Mouse (Mus musculus) embryonic facial prominence, embryonic 11.5 days (tissue): ENCODE data around the gene Wfs1. TPM values are rescaled to one million over a fixed set of nuclear protein-coding genes. Genes with fewer than 3 reads are reported as not detected.

Experiments
- ATAC-seq: fragments of 200-750 bp; cut with Nextera tagmentation; replicated peaks from 2 replicates; pipeline ENCODE4 v1.8.0; 2017; ENCODE audit warnings: low read depth; ENCODE audit not compliant: insufficient number of reproducible peaks, low FRiP score, low TSS enrichment
- DNase-seq: peaks from one replicate; pipeline ENCODE4 v3.0.0-alpha.2; 2015; ENCODE audit warnings: low spot score
- H3K27ac ChIP-seq: fragments of 300-500 bp; sonication (generic); replicated peaks from 2 replicates; pipeline ENCODE4 v1.5.1; 2014; ENCODE audit warnings: mild to moderate bottlenecking, low read depth, low read length, control low read depth
- H3K27me3 ChIP-seq: fragments of 300-500 bp; sonication (generic); 2 replicates; pipeline ENCODE4 v1.6.1; 2014; ENCODE audit warnings: mild to moderate bottlenecking, low read length, moderate library complexity, mixed read lengths; ENCODE audit not compliant: control insufficient read depth, insufficient read depth
- H3K36me3 ChIP-seq: fragments of 300-500 bp; sonication (generic); replicated peaks from 2 replicates; pipeline ENCODE4 v1.6.1; 2014; ENCODE audit warnings: low read depth, mild to moderate bottlenecking, low read length, moderate library complexity, mixed read lengths; ENCODE audit not compliant: control insufficient read depth, insufficient read depth
- H3K4me1 ChIP-seq: fragments of 300-500 bp; sonication (generic); 2 replicates; pipeline ENCODE4 v1.6.1; 2014; ENCODE audit warnings: low read length, mixed read lengths; ENCODE audit not compliant: control insufficient read depth, insufficient read depth
- H3K4me2 ChIP-seq: fragments of 300-500 bp; sonication (generic); 2 replicates; pipeline ENCODE4 v1.6.1; 2014; ENCODE audit warnings: low read depth, mild to moderate bottlenecking, control low read depth, low read length, moderate library complexity
- H3K4me3 ChIP-seq: fragments of 300-500 bp; sonication (generic); 2 replicates; pipeline ENCODE4 v1.5.1; 2014; ENCODE audit warnings: low read depth, low read length, control low read depth
- H3K9ac ChIP-seq: fragments of 300-500 bp; sonication (generic); replicated peaks from 2 replicates; pipeline ENCODE4 v1.6.1; 2014; ENCODE audit warnings: mild to moderate bottlenecking, control low read depth, low read length
- H3K9me3 ChIP-seq: fragments of 300-500 bp; sonication (generic); replicated peaks from 2 replicates; pipeline ENCODE4 v1.6.1; 2016; ENCODE audit warnings: mild to moderate bottlenecking, low read length, inconsistent platforms, mixed read lengths; ENCODE audit not compliant: control insufficient read depth
- WGBS: fragments of 180-500 bp; shearing (Covaris S2); extraction: QIAGEN DNeasy Blood & Tissue Kit; methylation state at CpG from one replicate; pipeline ENCODE4 v1.1.7; 2014; 5-methylcytosine and 5-hydroxymethylcytosine counted together
- polyA plus RNA-seq: library from polyadenylated mRNA; unstranded; fragments of >200 nt; fragmentation: Nextera tagmentation; extraction: Ambion mirVana; gene quantifications from 2 replicates; pipeline ENCODE4 v1.2.1, GENCODE M21; 2014

The Wfs1 gene
- polyA plus RNA-seq, 1 experiment from 2014 or later, result 5.9 TPM

- H3K9ac ChIP-seq, result no peak overlapping the region
- DNase-seq, result no peak
- H3K4me1 ChIP-seq, result no peaks in the 10 kb centered on the region; the same call in 1 of the 2 replicates
- no peaks in the 10 kb centered on the region for H3K9me3 ChIP-seq
- no peak overlapping the region for H3K4me2 ChIP-seq
- no peak overlapping the region for H3K27ac ChIP-seq
- ATAC-seq, result no peak
- no peaks in the 10 kb centered on the region for H3K27me3 ChIP-seq
- H3K4me3 ChIP-seq, result no peak overlapping the region
- 53% methylated on average over 11 of the region's 11 CpGs for WGBS
- no peaks in the 10 kb centered on the region for H3K36me3 ChIP-seq
Observed at GRCm38 (mm10) chr5:36923826-36924700, 64.9 kb downstream of the Wfs1 start.

- H3K27ac ChIP-seq, result no peak overlapping the region
- no peaks in the 10 kb centered on the region; the same call in 1 of the 2 replicates for H3K4me1 ChIP-seq
- H3K9ac ChIP-seq, result no peak overlapping the region
- DNase-seq (no peak), ATAC-seq (no peak)
- no peaks in the 10 kb centered on the region for H3K27me3 ChIP-seq
- no peak overlapping the region for H3K4me2 ChIP-seq
- H3K36me3 ChIP-seq, result no peaks in the 10 kb centered on the region
- no peak overlapping the region for H3K4me3 ChIP-seq
- no peaks in the 10 kb centered on the region for H3K9me3 ChIP-seq
- WGBS, result 80% methylated on average over 10 of the region's 10 CpGs
Observed at GRCm38 (mm10) chr5:36922811-36923210, 66.2 kb downstream of the Wfs1 start.

- WGBS, result 87% methylated on average over 1 of the region's 1 CpGs
- no peak overlapping the region for H3K4me3 ChIP-seq
- no peaks in the 10 kb centered on the region for H3K27me3 ChIP-seq
- DNase-seq, result no peak
- no peak overlapping the region for H3K27ac ChIP-seq
- no peak overlapping the region for H3K9ac ChIP-seq
- H3K4me1 ChIP-seq, result no peaks in the 10 kb centered on the region; the same call in 1 of the 2 replicates
- H3K9me3 ChIP-seq, result no peaks in the 10 kb centered on the region
- ATAC-seq, result no peak
- H3K4me2 ChIP-seq, result no peak overlapping the region
- no peaks in the 10 kb centered on the region for H3K36me3 ChIP-seq
Observed at GRCm38 (mm10) chr5:36921871-36922270, 67.1 kb downstream of the Wfs1 start.

GRCm38 (mm10) chr5:36920072-36920471 is 68.9 kb downstream of the Wfs1 start:
- H3K4me2 ChIP-seq, result no peak overlapping the region
- H3K9me3 ChIP-seq, result no peaks in the 10 kb centered on the region
- H3K9ac ChIP-seq, result no peak overlapping the region
- 43% methylated on average over 1 of the region's 1 CpGs for WGBS
- H3K36me3 ChIP-seq, result no peaks in the 10 kb centered on the region
- ATAC-seq (no peak), DNase-seq (peak; percentile 63)
- no peak overlapping the region for H3K4me3 ChIP-seq
- H3K27me3 ChIP-seq, result no peaks in the 10 kb centered on the region
- H3K4me1 ChIP-seq, result no peaks in the 10 kb centered on the region; the same call in 1 of the 2 replicates
- H3K27ac ChIP-seq, result no peak overlapping the region

GRCm38 (mm10) chr5:36918016-36918415 is 71.0 kb downstream of the Wfs1 start:
- no peaks in the 10 kb centered on the region for H3K27me3 ChIP-seq
- H3K9me3 ChIP-seq, result no peaks in the 10 kb centered on the region; the same call in 1 of the 2 replicates
- no peaks in the 10 kb centered on the region; the same call in 1 of the 2 replicates for H3K4me1 ChIP-seq
- no peak overlapping the region for H3K4me3 ChIP-seq
- WGBS, result 83% methylated on average over 7 of the region's 7 CpGs
- no peak overlapping the region for H3K27ac ChIP-seq
- H3K9ac ChIP-seq, result no peak overlapping the region
- no peaks in the 10 kb centered on the region for H3K36me3 ChIP-seq
- ATAC-seq, result no peak
- no peak for DNase-seq
- no peak overlapping the region for H3K4me2 ChIP-seq

- H3K9ac ChIP-seq, result no peak overlapping the region
- no peak overlapping the region for H3K27ac ChIP-seq
- 72% methylated on average over 4 of the region's 4 CpGs for WGBS
Observed at GRCm38 (mm10) chr5:36917245-36917644, 71.8 kb downstream of the Wfs1 start.

GRCm38 (mm10) chr5:36916581-36916980 is 72.4 kb downstream of the Wfs1 start:
- ATAC-seq (no peak), DNase-seq (no peak)
- 80% methylated on average over 4 of the region's 4 CpGs for WGBS

More at GRCm38 (mm10) chr5:36917245-36917644, 71.8 kb downstream of the Wfs1 start:
- Histone ChIP-seq H3K36me3 (no peaks in the 10 kb centered on the region), H3K27me3 (no peaks in the 10 kb centered on the region), H3K4me1 (no peaks in the 10 kb centered on the region; the same call in 1 of the 2 replicates), H3K4me3 (no peak overlapping the region), H3K9me3 (no peaks in the 10 kb centered on the region; the same call in 1 of the 2 replicates), H3K4me2 (no peak overlapping the region)
- ATAC-seq, result no peak
- DNase-seq, result no peak

More at GRCm38 (mm10) chr5:36916581-36916980, 72.4 kb downstream of the Wfs1 start:
- no peaks in the 10 kb centered on the region for H3K36me3 ChIP-seq
- H3K4me2 ChIP-seq, result no peak overlapping the region
- no peaks in the 10 kb centered on the region; the same call in 1 of the 2 replicates for H3K4me1 ChIP-seq
- H3K27me3 ChIP-seq, result no peaks in the 10 kb centered on the region
- H3K9ac ChIP-seq, result no peak overlapping the region
- no peak overlapping the region for H3K27ac ChIP-seq
- no peak overlapping the region for H3K4me3 ChIP-seq
- no peaks in the 10 kb centered on the region; the same call in 1 of the 2 replicates for H3K9me3 ChIP-seq
